Comparison of ENCODE assay signal across 26 mouse cellular contexts in the genomic region with DNA sequence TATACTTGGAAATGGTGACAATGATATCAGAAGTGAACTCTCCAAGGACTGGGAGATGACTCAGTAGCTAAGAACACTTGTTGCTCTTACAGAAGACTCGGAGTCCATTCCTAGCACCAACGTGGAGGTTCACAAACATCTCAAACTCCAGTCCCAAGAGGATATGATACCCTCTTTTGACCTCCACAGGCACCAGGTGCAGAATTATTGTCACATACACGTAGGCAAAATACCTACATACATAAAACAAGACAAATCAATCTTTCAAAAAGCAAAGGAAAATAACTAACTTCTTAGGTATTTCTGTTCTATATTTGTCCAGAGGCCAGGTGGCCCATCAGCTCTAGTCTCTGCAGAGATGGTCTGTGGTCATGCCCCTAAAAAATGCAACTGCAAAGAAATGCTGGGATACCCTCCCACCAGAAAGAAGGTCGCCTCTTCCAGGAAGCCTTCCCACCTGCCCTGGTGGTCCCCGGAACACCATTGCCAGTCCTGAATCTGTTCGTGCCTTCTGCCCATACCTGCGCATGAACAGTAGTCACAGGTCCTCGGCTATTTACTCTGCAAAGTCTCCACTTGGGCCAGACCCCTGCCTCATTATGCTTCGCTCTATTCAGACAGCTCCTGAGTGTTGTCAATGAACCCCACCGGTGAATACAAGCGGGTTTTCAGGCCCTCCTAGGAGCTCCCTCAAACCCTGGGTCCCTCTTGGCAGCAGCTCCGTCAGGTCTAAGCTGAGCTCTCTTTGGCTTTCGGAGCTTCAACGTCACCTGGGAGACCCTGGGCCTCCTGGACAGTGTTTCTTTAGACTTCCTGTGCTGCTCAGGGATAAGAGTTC.
"Had no signal": no experiment of that assay in that cellular context is flagged by ENCODE, and none has a peak within 500 bp of the region (broad histone marks: within the 10 kb centered on the region; RNA-seq: fewer than 3 reads in every experiment).

No protein-coding gene starts in this region.

- H3K9ac ChIP-seq: heart, embryonic 13.5 days; heart, embryonic 15.5 days; hindbrain, embryonic 13.5 days; hindbrain, embryonic 15.5 days; intestine, embryonic 15.5 days; limb, embryonic 13.5 days; limb, embryonic 15.5 days; liver, embryonic 12.5 days had no signal

- H3K9me3 ChIP-seq: heart, embryonic 13.5 days; heart, embryonic 15.5 days; hindbrain, embryonic 13.5 days; hindbrain, embryonic 15.5 days; limb, embryonic 15.5 days; liver, embryonic 12.5 days had no signal

- DNase-seq: gastrocnemius, postnatal 14 days; gastrocnemius, postnatal 36 days; heart, adult 11 months; heart, adult 2 months; heart, postnatal 14 days; heart, postnatal 36 days; kidney, adult 18-20 months; kidney, adult 8-10 months; kidney, postnatal 10 days; kidney, postnatal 25 days; kidney, postnatal 4 days; left cerebral cortex, postnatal 4 days had no signal

- H3K27ac ChIP-seq: heart, adult 2 months; hindbrain, embryonic 13.5 days; hindbrain, embryonic 15.5 days; intestine, embryonic 15.5 days; layer of hippocampus, adult 2 months; left cerebral cortex, adult 2 months; limb, embryonic 13.5 days; limb, embryonic 15.5 days; liver, embryonic 12.5 days had no signal

- ATAC-seq: hindbrain, postnatal 0 days; inflammation-experienced regulatory T-cells, adult 6 months; intestine, embryonic 15.5 days; intestine, postnatal 0 days; liver, embryonic 12.5 days had no signal

- H3K4me2 ChIP-seq: heart, embryonic 11.5 days; heart, embryonic 13.5 days; heart, embryonic 15.5 days; hindbrain, embryonic 13.5 days; hindbrain, embryonic 15.5 days; intestine, embryonic 15.5 days; limb, embryonic 13.5 days; limb, embryonic 15.5 days; liver, embryonic 12.5 days had no signal

- H3K36me3 ChIP-seq: heart, embryonic 13.5 days; heart, embryonic 15.5 days; hindbrain, embryonic 13.5 days; hindbrain, embryonic 15.5 days; intestine, embryonic 15.5 days; limb, embryonic 13.5 days; limb, embryonic 15.5 days; liver, embryonic 12.5 days had no signal

- H3K4me3 ChIP-seq: heart, adult 2 months; heart, embryonic 13.5 days; heart, embryonic 15.5 days; hindbrain, embryonic 13.5 days; hindbrain, embryonic 15.5 days; intestine, embryonic 15.5 days; layer of hippocampus, adult 2 months; left cerebral cortex, adult 2 months; limb, embryonic 13.5 days; limb, embryonic 15.5 days; liver, embryonic 12.5 days had no signal

- H3K27me3 ChIP-seq: heart, embryonic 15.5 days; hindbrain, embryonic 15.5 days; intestine, embryonic 15.5 days had no signal
